In genomic region chr11:96822675-96823470, GRCm38 (mm10) we compare ENCODE assay signal across 8 mouse cellular contexts. TPM values are rescaled to one million over a fixed set of nuclear protein-coding genes. Genes with fewer than 3 reads are reported as not detected.
DNase-seq lines count a peak whose midpoint lies in the region; ATAC-seq and TF ChIP-seq lines count a peak whose summit lies in the region.

No protein-coding gene starts in this region.

- peak overlapping the region; percentile 90 for H3K4me2 ChIP-seq in forebrain, postnatal 0 days (ENCODE audit: low read depth)
- peak overlapping the region; percentile 76 for H3K4me2 ChIP-seq in limb, embryonic 14.5 days (replicated peaks; ENCODE audit: low read depth, low read length, severe bottlenecking)

- DNase-seq in heart, adult 11 months: peak; percentile 92
- no peak for DNase-seq in heart, postnatal 25 days (ENCODE audit: low spot score)
- peak; percentile 90 for DNase-seq in R1 (ENCODE audit: low read depth, low spot score)
- DNase-seq in forebrain, postnatal 0 days: no peak
- DNase-seq in limb, embryonic 14.5 days (ENCODE audit: low spot score): no peak
- DNase-seq in layer of hippocampus, postnatal 14 days (ENCODE audit: low spot score in 2 of 2): no peak
- DNase-seq in frontal cortex, postnatal 36 days (ENCODE audit: low spot score in 2 of 2): no peak

- H3K9me3 ChIP-seq in forebrain, postnatal 0 days (ENCODE audit: low read length): no peaks in the 10 kb centered on the region
- H3K9me3 ChIP-seq in limb, embryonic 14.5 days (ENCODE audit: control insufficient read depth, low read length): no peaks in the 10 kb centered on the region

- no peak for ATAC-seq in forebrain, postnatal 0 days
- ATAC-seq in limb, embryonic 14.5 days (ENCODE audit: low FRiP score, low read depth): no peak
- peak; percentile 76 for ATAC-seq in monocyte, adult 5-6 weeks (replicated peaks; ENCODE audit: insufficient number of reproducible peaks, low FRiP score, low TSS enrichment, poor library complexity, severe bottlenecking)

- no peaks in the 10 kb centered on the region for H3K27me3 ChIP-seq in forebrain, postnatal 0 days (ENCODE audit: insufficient read depth, low read length)
- H3K27me3 ChIP-seq in limb, embryonic 14.5 days (ENCODE audit: control insufficient read depth, insufficient read depth, low read length): no peaks in the 10 kb centered on the region

- H3K27ac ChIP-seq in forebrain, postnatal 0 days (ENCODE audit: low read depth, low read length): no peak overlapping the region
- H3K27ac ChIP-seq in limb, embryonic 14.5 days (replicated peaks; ENCODE audit: low read depth, low read length): 0 out of 2 replicates have a peak overlapping the region, but pooled peaks have one; percentile 48

- no peak for TF ChIP-seq POLR2A in limb, embryonic 14.5 days (IDR thresholded peaks at IDR 0.05; ENCODE audit: borderline replicate concordance, extremely low read depth, insufficient read depth, insufficient read length)

- no peak for TF ChIP-seq CTCF in forebrain, postnatal 0 days (IDR thresholded peaks at IDR 0.05; ENCODE audit: low read depth)

- 44% methylated on average over 4 of the region's 4 CpGs for WGBS in forebrain, postnatal 0 days
- WGBS in limb, embryonic 14.5 days: 42% methylated on average over 4 of the region's 4 CpGs

- peaks cover 57% of the 10 kb centered on the region for H3K36me3 ChIP-seq in forebrain, postnatal 0 days (ENCODE audit: insufficient read depth)
- H3K36me3 ChIP-seq in limb, embryonic 14.5 days (ENCODE audit: control insufficient read depth, insufficient read depth, low read length): peaks cover 67% of the 10 kb centered on the region

- peaks cover 15% of the 10 kb centered on the region for H3K4me1 ChIP-seq in forebrain, postnatal 0 days (ENCODE audit: insufficient read depth)
- H3K4me1 ChIP-seq in limb, embryonic 14.5 days (ENCODE audit: control insufficient read depth, insufficient read depth, low read length): peaks cover 39% of the 10 kb centered on the region

- H3K9ac ChIP-seq in forebrain, postnatal 0 days: peak overlapping the region; percentile 51
- H3K9ac ChIP-seq in limb, embryonic 14.5 days (ENCODE audit: low read depth, low read length, severe bottlenecking): peak overlapping the region; percentile 43

- intact Hi-C loops in heart, postnatal 25 days (cut with DNase I): loop anchor here (2.0 kb wide), 1 partner anchor 24 kb away; no protein-coding TSS in a partner anchor

- peak overlapping the region; percentile 48 for H3K4me3 ChIP-seq in forebrain, postnatal 0 days (ENCODE audit: low read depth, low read length)
- peak overlapping the region; percentile 49 for H3K4me3 ChIP-seq in limb, embryonic 14.5 days (replicated peaks; ENCODE audit: low read length)

RNA-seq across cellular contexts. Expression of gene Nfe2l1, which starts 6.9 kb away (rescaled TPM):
- total RNA-seq in heart, postnatal 25 days (2021): 100 to 1,000 TPM; 346 to 370 TPM
- total RNA-seq in forebrain, postnatal 0 days (2014; rRNA removed): 46.5 and 57.4 TPM in 2 replicates
- polyA plus RNA-seq in forebrain, postnatal 0 days (2015; fragmentation: Nextera tagmentation; extraction: Ambion mirVana): 47.3 and 62.4 TPM in 2 replicates
- 94.5 and 125 TPM in 2 replicates for polyA plus RNA-seq in limb, embryonic 14.5 days (2012; rRNA removed)
- 42.0 and 49.6 TPM in 2 replicates for polyA plus RNA-seq in limb, embryonic 14.5 days (2014; fragmentation: Nextera tagmentation; extraction: Ambion mirVana)
- total RNA-seq in monocyte, adult 5-6 weeks (2017): 56.7 to 65.5 TPM (median 62.2 TPM) in 3 replicates
- 100 to 1,000 TPM; 185 to 187 TPM for total RNA-seq in layer of hippocampus, postnatal 14 days (2021)

RNA-seq across cellular contexts. Expression of gene Copz2, which starts 26.8 kb away (rescaled TPM):
- 10 to 100 TPM; 33.4 to 37.5 TPM for total RNA-seq in heart, postnatal 25 days (2021)
- 5.8 and 7.1 TPM in 2 replicates for total RNA-seq in forebrain, postnatal 0 days (2014; rRNA removed)
- 14.8 and 14.9 TPM in 2 replicates for polyA plus RNA-seq in forebrain, postnatal 0 days (2015; fragmentation: Nextera tagmentation; extraction: Ambion mirVana)
- 117 and 141 TPM in 2 replicates for polyA plus RNA-seq in limb, embryonic 14.5 days (2012; rRNA removed)
- 201 and 210 TPM in 2 replicates for polyA plus RNA-seq in limb, embryonic 14.5 days (2014; fragmentation: Nextera tagmentation; extraction: Ambion mirVana)
- 0.48 TPM in 1 of 3 replicates, not detected in the others for total RNA-seq in monocyte, adult 5-6 weeks (2017)
- 1 to 10 TPM; 2.9 to 6.2 TPM for total RNA-seq in layer of hippocampus, postnatal 14 days (2021)

RNA-seq across cellular contexts. Expression of gene Cbx1, which starts 33.9 kb away (rescaled TPM):
- total RNA-seq in heart, postnatal 25 days (2021): 10 to 100 TPM; 36.6 to 39.0 TPM
- total RNA-seq in forebrain, postnatal 0 days (2014; rRNA removed): 57.0 and 62.4 TPM in 2 replicates
- polyA plus RNA-seq in forebrain, postnatal 0 days (2015; fragmentation: Nextera tagmentation; extraction: Ambion mirVana): 53.7 and 55.6 TPM in 2 replicates
- polyA plus RNA-seq in limb, embryonic 14.5 days (2012; rRNA removed): 68.4 and 98.9 TPM in 2 replicates
- polyA plus RNA-seq in limb, embryonic 14.5 days (2014; fragmentation: Nextera tagmentation; extraction: Ambion mirVana): 87.8 and 98.5 TPM in 2 replicates
- total RNA-seq in monocyte, adult 5-6 weeks (2017): 31.6 to 66.7 TPM (median 54.0 TPM) in 3 replicates
- 10 to 100 TPM; 51.0 to 54.8 TPM for total RNA-seq in layer of hippocampus, postnatal 14 days (2021)

RNA-seq across cellular contexts. Expression of gene Snx11, which starts 45.5 kb away (rescaled TPM):
- 10 to 100 TPM; 12.1 to 13.4 TPM for total RNA-seq in heart, postnatal 25 days (2021)
- total RNA-seq in forebrain, postnatal 0 days (2014; rRNA removed): 59.2 and 68.8 TPM in 2 replicates
- 32.7 and 37.1 TPM in 2 replicates for polyA plus RNA-seq in forebrain, postnatal 0 days (2015; fragmentation: Nextera tagmentation; extraction: Ambion mirVana)
- polyA plus RNA-seq in limb, embryonic 14.5 days (2012; rRNA removed): 28.3 and 28.7 TPM in 2 replicates
- 11.9 and 13.3 TPM in 2 replicates for polyA plus RNA-seq in limb, embryonic 14.5 days (2014; fragmentation: Nextera tagmentation; extraction: Ambion mirVana)
- 40.6 to 60.6 TPM (median 40.8 TPM) in 3 replicates for total RNA-seq in monocyte, adult 5-6 weeks (2017)
- 10 to 100 TPM; 44.3 to 45.8 TPM for total RNA-seq in layer of hippocampus, postnatal 14 days (2021)

Comparison
In these comparisons a context has a peak if more than half of its experiments do, and no peak if none do; other contexts are left out.
1. DNase-seq: peak in heart, adult 11 months (single experiment) and R1 (single experiment); none in heart, postnatal 25 days (single experiment), forebrain, postnatal 0 days (single experiment), limb, embryonic 14.5 days (single experiment), layer of hippocampus, postnatal 14 days (0 of 2) and frontal cortex, postnatal 36 days (0 of 2).